Mouse (Mus musculus) midbrain, embryonic 14.5 days (tissue): Measurements from ENCODE around the gene Timm8b. TPM values are rescaled to one million over a fixed set of nuclear protein-coding genes. Genes with fewer than 3 reads are reported as not detected.
"Not testable (repeated sequence)": the region's sequence is repeated elsewhere in the genome, so short reads cannot be mapped to it uniquely, and the experiment has no call there.

Source experiments
- ATAC-seq: fragments of 200-750 bp; cut with Nextera tagmentation; 2 replicates; pipeline ENCODE4 v1.8.0; 2017; ENCODE audit warnings: moderate number of reproducible peaks, moderate library complexity; ENCODE audit not compliant: low FRiP score, low TSS enrichment
- DNase-seq: peaks from one replicate; pipeline ENCODE4 v3.0.0-alpha.2; 2015
- H3K27ac ChIP-seq: fragments of 300-500 bp; sonication (generic); replicated peaks from 2 replicates; pipeline ENCODE4 v1.5.1; 2014; ENCODE audit warnings: mild to moderate bottlenecking, low read depth, low read length, moderate library complexity
- H3K27me3 ChIP-seq: fragments of 300-500 bp; sonication (generic); 2 replicates; pipeline ENCODE4 v1.6.1; 2014; ENCODE audit warnings: low read length, control low read depth, mixed read lengths; ENCODE audit not compliant: control insufficient read depth, insufficient read depth
- H3K36me3 ChIP-seq: fragments of 300-500 bp; sonication (generic); 2 replicates; pipeline ENCODE4 v1.6.1; 2014; ENCODE audit warnings: low read length, control low read depth; ENCODE audit not compliant: control insufficient read depth, insufficient read depth
- H3K4me1 ChIP-seq: fragments of 300-500 bp; sonication (generic); 2 replicates; pipeline ENCODE4 v1.6.1; 2014; ENCODE audit warnings: mild to moderate bottlenecking, antibody characterized with exemption, low read length, control low read depth; ENCODE audit not compliant: control insufficient read depth, insufficient read depth
- H3K4me2 ChIP-seq: fragments of 300-500 bp; sonication (generic); 2 replicates; pipeline ENCODE4 v1.6.1; 2014; ENCODE audit warnings: mild to moderate bottlenecking, low read length, moderate library complexity
- H3K4me3 ChIP-seq: fragments of 300-500 bp; sonication (generic); replicated peaks from 2 replicates; pipeline ENCODE4 v1.5.1; 2014; ENCODE audit warnings: low read depth, low read length
- H3K9ac ChIP-seq: fragments of 300-500 bp; sonication (generic); replicated peaks from 2 replicates; pipeline ENCODE4 v1.6.1; 2014; ENCODE audit warnings: mild to moderate bottlenecking, low read length, moderate library complexity
- H3K9me3 ChIP-seq: fragments of 300-500 bp; sonication (generic); 2 replicates; pipeline ENCODE4 v1.6.1; 2016; ENCODE audit warnings: low read length, control low read depth, mixed read lengths; ENCODE audit not compliant: control insufficient read depth
- WGBS: fragments of 180-500 bp; shearing (Covaris S2); extraction: QIAGEN DNeasy Blood & Tissue Kit; methylation state at CpG from one replicate; pipeline ENCODE4 v1.1.7; 2014; 5-methylcytosine and 5-hydroxymethylcytosine counted together
- polyA plus RNA-seq: library from polyadenylated mRNA; unstranded; fragments of >200 nt; fragmentation: Nextera tagmentation; extraction: Ambion mirVana; gene quantifications from 2 replicates; pipeline ENCODE4 v1.2.1, GENCODE M21; 2014

The Timm8b gene
- polyA plus RNA-seq, 1 experiment from 2014 or later, result 396 TPM

GRCm38 (mm10) chr9:50616766-50617603 is 13.3 kb downstream of the Timm8b start, which contains the start of the genes Pih1d2 and Nkapd1:
Gene Pih1d2 (plus strand): TSS chr9:50617321.
Gene Nkapd1 (minus strand): TSS chr9:50617464.
- under 1% methylated on average over 81 of the region's 81 CpGs for WGBS
- Histone ChIP-seq H3K9ac (peak within 1 kb of the TSS; percentile 76), H3K27me3 (no peaks in the 10 kb centered on the region), H3K27ac (peak within 1 kb of the TSS; percentile 90), H3K9me3 (no peaks in the 10 kb centered on the region), H3K4me1 (peaks cover 10% of the 10 kb centered on the region), H3K4me3 (peak within 1 kb of the TSS; percentile 68), H3K36me3 (peaks cover 24% of the 10 kb centered on the region), H3K4me2 (peak within 1 kb of the TSS; percentile 84)
- ATAC-seq, result peak; percentile 93
- peak; percentile 95 for DNase-seq

GRCm38 (mm10) chr9:50617794-50618330 is 14.2 kb downstream of the Timm8b start:
- H3K9ac ChIP-seq, result no peak overlapping the region
- DNase-seq (no peak), ATAC-seq (no peak)
- H3K36me3 ChIP-seq, result peaks cover 24% of the 10 kb centered on the region
- H3K9me3 ChIP-seq, result no peaks in the 10 kb centered on the region
- peaks cover 10% of the 10 kb centered on the region for H3K4me1 ChIP-seq
- H3K27me3 ChIP-seq, result no peaks in the 10 kb centered on the region
- peak overlapping the region; percentile 68 for H3K4me3 ChIP-seq
- 64% methylated on average over 9 of the region's 9 CpGs for WGBS
- H3K27ac ChIP-seq, result no peak overlapping the region
- peak overlapping the region; percentile 84 for H3K4me2 ChIP-seq

GRCm38 (mm10) chr9:50630903-50631302 is 27.2 kb downstream of the Timm8b start:
- not testable (repeated sequence) for H3K4me3 ChIP-seq, DNase-seq
- WGBS, result 96% methylated on average over 6 of the region's 8 CpGs

GRCm38 (mm10) chr9:50632016-50632688 is 28.4 kb downstream of the Timm8b start:
- H3K9ac ChIP-seq, result no peak overlapping the region
- no peak overlapping the region for H3K27ac ChIP-seq
- ATAC-seq (no peak), DNase-seq (no peak)
- peaks cover 35% of the 10 kb centered on the region for H3K36me3 ChIP-seq
- H3K9me3 ChIP-seq, result no peaks in the 10 kb centered on the region
- H3K4me1 ChIP-seq, result no peaks in the 10 kb centered on the region
- no peak overlapping the region for H3K4me2 ChIP-seq
- H3K4me3 ChIP-seq, result no peak overlapping the region
- H3K27me3 ChIP-seq, result no peaks in the 10 kb centered on the region
- 87% methylated on average over 6 of the region's 6 CpGs for WGBS

More at GRCm38 (mm10) chr9:50630903-50631302, 27.2 kb downstream of the Timm8b start:
- H3K9me3 ChIP-seq, H3K4me2 ChIP-seq, ATAC-seq, H3K27me3 ChIP-seq, H3K4me1 ChIP-seq, H3K27ac ChIP-seq, H3K9ac ChIP-seq: not testable (repeated sequence)
- peaks cover 24% of the 10 kb centered on the region for H3K36me3 ChIP-seq

- no peak overlapping the region for H3K4me3 ChIP-seq
- H3K9ac ChIP-seq, result no peak overlapping the region
- H3K9me3 ChIP-seq, result no peaks in the 10 kb centered on the region
- DNase-seq (peak; percentile 15), ATAC-seq (no peak)
- WGBS, result 56% methylated on average over 2 of the region's 2 CpGs
- H3K36me3 ChIP-seq, result peaks cover 43% of the 10 kb centered on the region
- H3K4me1 ChIP-seq, result no peaks in the 10 kb centered on the region
- H3K27ac ChIP-seq, result no peak overlapping the region
- no peak overlapping the region for H3K4me2 ChIP-seq
- H3K27me3 ChIP-seq, result no peaks in the 10 kb centered on the region
Observed at GRCm38 (mm10) chr9:50633059-50633458, 29.3 kb downstream of the Timm8b start.

- H3K36me3 ChIP-seq, result peaks cover 53% of the 10 kb centered on the region
- WGBS, result 94% methylated on average over 11 of the region's 11 CpGs
- ATAC-seq, result no peak
Observed at GRCm38 (mm10) chr9:50634270-50634669, 30.6 kb downstream of the Timm8b start.

GRCm38 (mm10) chr9:50646826-50647370 is 43.2 kb downstream of the Timm8b start:
- no peak overlapping the region for H3K27ac ChIP-seq
- WGBS, result 78% methylated on average over 10 of the region's 10 CpGs
- no peaks in the 10 kb centered on the region for H3K4me1 ChIP-seq
- H3K27me3 ChIP-seq, result no peaks in the 10 kb centered on the region
- H3K9ac ChIP-seq, result no peak overlapping the region
- H3K9me3 ChIP-seq, result no peaks in the 10 kb centered on the region
- peaks cover 95% of the 10 kb centered on the region for H3K36me3 ChIP-seq
- H3K4me3 ChIP-seq, result no peak overlapping the region
- ATAC-seq (no peak), DNase-seq (no peak)
- no peak overlapping the region for H3K4me2 ChIP-seq

More at GRCm38 (mm10) chr9:50634270-50634669, 30.6 kb downstream of the Timm8b start:
- no peak overlapping the region for H3K4me2 ChIP-seq
- no peak overlapping the region for H3K4me3 ChIP-seq
- no peak for DNase-seq
- no peak overlapping the region for H3K27ac ChIP-seq
- no peaks in the 10 kb centered on the region for H3K4me1 ChIP-seq
- no peaks in the 10 kb centered on the region for H3K27me3 ChIP-seq
- H3K9me3 ChIP-seq, result no peaks in the 10 kb centered on the region
- no peak overlapping the region for H3K9ac ChIP-seq

GRCm38 (mm10) chr9:50650503-50650902 is 46.8 kb downstream of the Timm8b start:
- Histone ChIP-seq H3K36me3 (peaks cover 94% of the 10 kb centered on the region), H3K4me2 (no peak overlapping the region), H3K27me3 (no peaks in the 10 kb centered on the region), H3K9me3 (no peaks in the 10 kb centered on the region), H3K27ac (no peak overlapping the region), H3K4me1 (no peaks in the 10 kb centered on the region), H3K4me3 (no peak overlapping the region), H3K9ac (no peak overlapping the region)
- 96% methylated on average over 10 of the region's 10 CpGs for WGBS
- ATAC-seq (no peak), DNase-seq (no peak)
